In the genomic region with DNA sequence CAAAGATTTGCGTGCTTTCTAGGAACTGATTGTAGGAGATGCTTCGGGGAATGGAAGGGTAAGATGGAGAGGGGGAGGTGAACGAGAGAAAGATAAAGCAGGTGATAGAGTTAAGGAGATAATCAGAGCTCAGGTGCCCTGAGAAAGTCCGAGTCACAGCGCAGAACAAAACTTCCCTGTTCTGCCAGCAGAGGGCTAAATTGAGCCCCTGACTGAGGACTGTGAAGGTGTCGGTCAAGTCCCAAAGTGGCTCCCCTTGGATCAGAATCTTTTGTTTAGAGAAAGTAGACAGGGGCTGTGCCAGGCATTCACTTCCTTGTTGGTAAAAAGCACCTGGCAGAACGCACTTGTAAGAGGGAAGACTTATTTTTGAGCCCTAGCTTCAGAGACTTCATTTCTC, we compare ENCODE assay signal across 8 mouse cellular contexts. TPM values are rescaled to one million over a fixed set of nuclear protein-coding genes. Genes with fewer than 3 reads are reported as not detected.
DNase-seq lines count a peak whose midpoint lies in the region; ATAC-seq and TF ChIP-seq lines count a peak whose summit lies in the region.
"Had no signal": no experiment of that assay in that cellular context is flagged by ENCODE, and none has a peak within 500 bp of the region (broad histone marks: within the 10 kb centered on the region; RNA-seq: fewer than 3 reads in every experiment).

No protein-coding gene starts in this region.

- no peak overlapping the region for H3K4me3 ChIP-seq in kidney, adult 2 months (ENCODE audit: insufficient read depth, low read depth, low read length)
- H3K4me3 ChIP-seq in kidney, embryonic 15.5 days (replicated peaks) = no peak overlapping the region
- no peak overlapping the region for H3K4me3 ChIP-seq in CH12.LX (replicated peaks in 1 of 3; ENCODE audit: low read depth in 2 of 3, low read length in 2 of 3, poor library complexity in 1 of 3)
- H3K4me3 ChIP-seq in MEL (ENCODE audit: control insufficient read depth in 1 of 2, insufficient read depth in 1 of 2, low read depth in 2 of 2, low read length in 2 of 2) = no peak overlapping the region
- H3K4me3 ChIP-seq: limb, embryonic 13.5 days had no signal

- no peaks in the 10 kb centered on the region for H3K79me2 ChIP-seq in CH12.LX (replicated peaks; ENCODE audit: control insufficient read depth, extremely low read depth, insufficient read depth, poor library complexity, severe bottlenecking)
- no peaks in the 10 kb centered on the region for H3K79me2 ChIP-seq in MEL (ENCODE audit: control insufficient read depth, insufficient read depth, low read length, poor library complexity)

- TF ChIP-seq POLR2A in kidney, adult 2 months (IDR thresholded peaks at IDR 0.05; ENCODE audit: low read depth, low read length) = no peak
- TF ChIP-seq POLR2A in CH12.LX (IDR thresholded peaks at IDR 0.05; ENCODE audit: low read depth, low read length) (no peak), MEL (IDR thresholded peaks at IDR 0.05; ENCODE audit: control insufficient read depth in 1 of 2, insufficient read depth in 1 of 2, low read depth in 1 of 2, low read length in 2 of 2, poor library complexity in 1 of 2) (no peak)

- 33% methylated on average over 7 of the region's 7 CpGs for WGBS in kidney, adult 2 months
- WGBS in kidney, embryonic 15.5 days = 30% methylated on average over 7 of the region's 7 CpGs

- H3K27ac ChIP-seq in kidney, adult 2 months (ENCODE audit: insufficient read depth, low read depth, low read length) = no peak overlapping the region
- no peak overlapping the region for H3K27ac ChIP-seq in kidney, embryonic 15.5 days
- H3K27ac ChIP-seq in CH12.LX (ENCODE audit: insufficient read depth, low read depth) (no peak overlapping the region), MEL (ENCODE audit: control insufficient read depth, low read depth, low read length) (no peak overlapping the region)
- H3K27ac ChIP-seq: limb, embryonic 13.5 days had no signal

- H3K9me3 ChIP-seq in kidney, embryonic 15.5 days (replicated peaks) = no peaks in the 10 kb centered on the region
- H3K9me3 ChIP-seq in CH12.LX (replicated peaks; ENCODE audit: low read length) = no peaks in the 10 kb centered on the region
- H3K9me3 ChIP-seq in MEL (replicated peaks; ENCODE audit: insufficient read depth, low read length) = no peaks in the 10 kb centered on the region
- H3K9me3 ChIP-seq: limb, embryonic 13.5 days had no signal

- 0 out of 2 replicates have a peak, but pooled peaks cover 2% of the 10 kb centered on the region for H3K27me3 ChIP-seq in kidney, adult 2 months (replicated peaks; ENCODE audit: control insufficient read depth, insufficient read depth, low read length)
- peaks cover 13% of the 10 kb centered on the region for H3K27me3 ChIP-seq in kidney, embryonic 15.5 days
- no peaks in the 10 kb centered on the region for H3K27me3 ChIP-seq in CH12.LX (replicated peaks)
- H3K27me3 ChIP-seq in MEL (ENCODE audit: control insufficient read depth in 1 of 2, insufficient read depth in 2 of 2, low read length in 2 of 2) = peaks cover 0 to 2% of the 10 kb centered on the region in 2 experiments; a peak in 1 of 4 replicates

- no peaks in the 10 kb centered on the region for H3K36me3 ChIP-seq in kidney, adult 2 months (ENCODE audit: control insufficient read depth, insufficient read depth, low read length)
- no peaks in the 10 kb centered on the region for H3K36me3 ChIP-seq in kidney, embryonic 15.5 days
- H3K36me3 ChIP-seq in CH12.LX (replicated peaks in 1 of 2; ENCODE audit: control insufficient read depth in 1 of 2, insufficient read depth in 1 of 2, low read length in 1 of 2) (no peaks in the 10 kb centered on the region), MEL (ENCODE audit: control insufficient read depth in 1 of 2, insufficient read depth in 2 of 2, low read length in 2 of 2) (no peaks in the 10 kb centered on the region)
- H3K36me3 ChIP-seq: limb, embryonic 13.5 days had no signal

- in situ Hi-C loops in CH12.LX (cut with MboI; ENCODE audit: low pct_ligation_motif_present, low pct_unique_long_range_greater_than_20kb, low sequenced_read_pairs) = no loop called here

- no peak overlapping the region for H3K4me2 ChIP-seq in kidney, embryonic 15.5 days
- H3K4me2 ChIP-seq in CH12.LX (ENCODE audit: insufficient read depth, low read depth, poor library complexity, severe bottlenecking) = peak overlapping the region; percentile 39; the same call in 1 of the 2 replicates
- H3K4me2 ChIP-seq: limb, embryonic 13.5 days had no signal

- dilution Hi-C loops in CH12.LX (cut with MboI; ENCODE audit: extremely low pct_ligation_motif_present, extremely low pct_unique_long_range_greater_than_20kb, low sequenced_read_pairs) = no loop called here

- DNase-seq in kidney, adult 2 months = peak; percentile 5
- DNase-seq in CH12.LX (ENCODE audit: extremely low read depth) (peak; percentile 39), MEL (ENCODE audit: low read depth, low spot score) (peak; percentile 6)
- peak; percentile 35 for DNase-seq in induced T-regulatory cell, adult 2 months (ENCODE audit: low read depth)
- peak; percentile 62 for DNase-seq in thymus, postnatal 4 days
- DNase-seq in urinary bladder, postnatal 36 days (ENCODE audit: low spot score in 2 of 2) = no peak

- ATAC-seq in kidney, embryonic 15.5 days (replicated peaks; ENCODE audit: low FRiP score) = no peak

- TF ChIP-seq EP300 in CH12.LX (IDR thresholded peaks at IDR 0.05; ENCODE audit: low read length) (no peak), MEL (IDR thresholded peaks at IDR 0.05; ENCODE audit: low read depth in 1 of 2, low read length in 2 of 2) (no peak)

- H3K9ac ChIP-seq in kidney, embryonic 15.5 days = no peak overlapping the region
- H3K9ac ChIP-seq in CH12.LX (ENCODE audit: insufficient read depth, low read depth) (no peak overlapping the region), MEL (ENCODE audit: control insufficient read depth, low read depth, low read length, poor library complexity, severe bottlenecking) (no peak overlapping the region)
- H3K9ac ChIP-seq: limb, embryonic 13.5 days had no signal

- TF ChIP-seq CTCF in kidney, adult 2 months (conservative IDR thresholded peaks at IDR 0.05; ENCODE audit: insufficient read depth, insufficient read length, low read depth, low read length) = peak; percentile 46
- peak; percentile 62 to 76; a peak in 3 of 4 replicates for TF ChIP-seq CTCF in CH12.LX (conservative IDR thresholded peaks at IDR 0.05 in 1 of 2, IDR thresholded peaks at IDR 0.05 in 1 of 2; ENCODE audit: low read depth in 2 of 2, low read length in 2 of 2)
- TF ChIP-seq CTCF in MEL (IDR thresholded peaks at IDR 0.05 in 2 of 3, conservative IDR thresholded peaks at IDR 0.05 in 1 of 3; ENCODE audit: control insufficient read depth in 1 of 3, insufficient read depth in 1 of 3, low read depth in 2 of 3, low read length in 3 of 3, poor library complexity in 1 of 3, severe bottlenecking in 1 of 3) = peak; percentile 40 to 47 (median 44)

- no peaks in the 10 kb centered on the region for H3K4me1 ChIP-seq in kidney, adult 2 months (ENCODE audit: control insufficient read depth, insufficient read depth, low read length)
- peaks cover 10% of the 10 kb centered on the region for H3K4me1 ChIP-seq in kidney, embryonic 15.5 days
- peaks cover 0 to 8% of the 10 kb centered on the region in 2 experiments; a peak in 3 of 4 replicates for H3K4me1 ChIP-seq in CH12.LX (ENCODE audit: control insufficient read depth in 1 of 2, insufficient read depth in 2 of 2)
- H3K4me1 ChIP-seq in MEL (ENCODE audit: control insufficient read depth in 1 of 2, insufficient read depth in 2 of 2, low read length in 2 of 2) = no peaks in the 10 kb centered on the region

- peak; percentile 52 for TF ChIP-seq RAD21 in CH12.LX (IDR thresholded peaks at IDR 0.05; ENCODE audit: low read depth, low read length)
- peak; percentile 16 for TF ChIP-seq RAD21 in MEL (IDR thresholded peaks at IDR 0.05; ENCODE audit: low read depth, low read length)

TF ChIP-seq in CH12.LX, 34 proteins besides CTCF, POLR2A, EP300 and RAD21:
- TF ChIP-seq BHLHE40 (IDR thresholded peaks at IDR 0.05; ENCODE audit: low read depth, low read length) = no peak
- peak; percentile 85 for TF ChIP-seq SMC3 (IDR thresholded peaks at IDR 0.05; ENCODE audit: low read depth, low read length)

TF ChIP-seq in MEL, 35 proteins besides CTCF, POLR2A, EP300 and RAD21:
- TF ChIP-seq SMC3 (IDR thresholded peaks at IDR 0.05; ENCODE audit: low read depth, low read length) = peak; percentile 56
- no peak for TF ChIP-seq JUND (IDR thresholded peaks at IDR 0.05; ENCODE audit: low read depth, low read length)
TF ChIP-seq in MEL: peak in this region for 1.

RNA-seq across cellular contexts. Expression of a gene that starts 4.3 kb away (rescaled TPM):
- polyA plus RNA-seq in kidney, adult 2 months (2012; rRNA removed) = not detected in 2 replicates
- polyA plus RNA-seq in kidney, embryonic 15.5 days (2015; fragmentation: Nextera tagmentation; extraction: Ambion mirVana) = 0.17 and 0.67 TPM in 2 replicates
- total RNA-seq in CH12.LX (2012; rRNA removed) (0.04 TPM in 1 of 2 replicates, not detected in the other), CH12.LX (2014; rRNA removed) (not detected in 2 replicates), MEL (2012; rRNA removed) (not detected in 2 replicates)
- polyA plus RNA-seq in CH12.LX (2012; ENCODE audit: insufficient read length, low read depth) (not detected in 2 replicates), MEL (2012; ENCODE audit: insufficient read depth in 1 of 2, insufficient read length in 2 of 2, low read depth in 1 of 2, low replicate concordance in 2 of 2, missing spikeins in 1 of 2) (not detected)

Comparison
In these comparisons a context has a peak if more than half of its experiments do, and no peak if none do; other contexts are left out.
1. DNase-seq: peak in kidney, adult 2 months (single experiment), CH12.LX (single experiment), MEL (single experiment), induced T-regulatory cell, adult 2 months (single experiment) and thymus, postnatal 4 days (single experiment); none in urinary bladder, postnatal 36 days (0 of 2).
2. Peak in every context shown above with its lines, with median percentiles within 50 percentile points of each other: CTCF ChIP-seq.